Mouse (Mus musculus) forebrain, embryonic 11.5 days (tissue): ENCODE measurements at regions not wholly inside any gene's neighbourhood (a gene's known extent, or its start where the extent isn't known, plus 50 kb on each side); places are given as distances from the start of the nearest gene placed in this dataset.
A peak's percentile ranks its signal among the peaks of the same experiment; 100 is the strongest.

Experiments used
- ATAC-seq: fragments of 200-750 bp; cut with Nextera tagmentation; replicated peaks from 2 replicates; pipeline ENCODE4 v1.8.0; 2017; ENCODE audit warnings: moderate TSS enrichment; ENCODE audit not compliant: low FRiP score
- DNase-seq: peaks from one replicate; pipeline ENCODE4 v3.0.0-alpha.2; 2017; ENCODE audit warnings: low spot score
- H3K27ac ChIP-seq: fragments of 300-500 bp; sonication (generic); 2 replicates; pipeline ENCODE4 v1.5.1; 2014; ENCODE audit warnings: low read depth, low read length
- H3K27me3 ChIP-seq: fragments of 300-500 bp; sonication (generic); 2 replicates; pipeline ENCODE4 v1.6.1; 2014; ENCODE audit warnings: mild to moderate bottlenecking, low read length, mixed read lengths; ENCODE audit not compliant: control insufficient read depth, insufficient read depth
- H3K36me3 ChIP-seq: fragments of 300-500 bp; sonication (generic); 2 replicates; pipeline ENCODE4 v1.6.1; 2014; ENCODE audit warnings: mild to moderate bottlenecking, low read length, moderate library complexity, mixed read lengths; ENCODE audit not compliant: control insufficient read depth, insufficient read depth
- H3K4me1 ChIP-seq: fragments of 300-500 bp; sonication (generic); replicated peaks from 2 replicates; pipeline ENCODE4 v1.6.1; 2014; ENCODE audit warnings: low read length, mixed read lengths; ENCODE audit not compliant: control insufficient read depth, insufficient read depth
- H3K4me2 ChIP-seq: fragments of 300-500 bp; sonication (generic); 2 replicates; pipeline ENCODE4 v1.6.1; 2014; ENCODE audit warnings: low read depth, mild to moderate bottlenecking, low read length, moderate library complexity, mixed read lengths; ENCODE audit not compliant: severe bottlenecking
- H3K4me3 ChIP-seq: fragments of 300-500 bp; sonication (generic); 2 replicates; pipeline ENCODE4 v1.5.1; 2014; ENCODE audit warnings: low read depth, low read length
- H3K9ac ChIP-seq: fragments of 300-500 bp; sonication (generic); 2 replicates; pipeline ENCODE4 v1.6.1; 2014; ENCODE audit warnings: low read length
- H3K9me3 ChIP-seq: fragments of 300-500 bp; sonication (generic); 2 replicates; pipeline ENCODE4 v1.6.1; 2016; ENCODE audit warnings: low read length, mixed read lengths; ENCODE audit not compliant: control insufficient read depth
- WGBS: fragments of 180-500 bp; shearing (Covaris S2); extraction: QIAGEN DNeasy Blood & Tissue Kit; methylation state at CpG from one replicate; pipeline ENCODE4 v1.1.7; 2014; 5-methylcytosine and 5-hydroxymethylcytosine counted together

GRCm38 (mm10) chr17:83959159-83959848 is 111.5 kb upstream of the Haao start:
- Histone ChIP-seq H3K4me1 (peaks cover 16% of the 10 kb centered on the region), H3K9ac (no peak overlapping the region), H3K27ac (no peak overlapping the region), H3K9me3 (no peaks in the 10 kb centered on the region), H3K36me3 (no peaks in the 10 kb centered on the region), H3K4me3 (no peak overlapping the region), H3K4me2 (no peak overlapping the region), H3K27me3 (no peaks in the 10 kb centered on the region)
- no peak for ATAC-seq
- WGBS, result 41% methylated on average over 9 of the region's 9 CpGs
- DNase-seq, result no peak

GRCm38 (mm10) chr17:83958706-83959105 is 110.9 kb upstream of the Haao start:
- Histone ChIP-seq H3K9me3 (no peaks in the 10 kb centered on the region), H3K27ac (no peak overlapping the region), H3K4me1 (peaks cover 19% of the 10 kb centered on the region), H3K4me3 (no peak overlapping the region), H3K27me3 (no peaks in the 10 kb centered on the region), H3K4me2 (no peak overlapping the region), H3K36me3 (no peaks in the 10 kb centered on the region), H3K9ac (no peak overlapping the region)
- DNase-seq (no peak), ATAC-seq (no peak)
- WGBS, result 94% methylated on average over 3 of the region's 3 CpGs

- DNase-seq, result no peak
- no peak overlapping the region for H3K4me3 ChIP-seq
- no peak overlapping the region for H3K27ac ChIP-seq
- H3K9ac ChIP-seq, result no peak overlapping the region
- no peaks in the 10 kb centered on the region for H3K9me3 ChIP-seq
- no peak for ATAC-seq
- peaks cover 18% of the 10 kb centered on the region for H3K4me1 ChIP-seq
- H3K36me3 ChIP-seq, result no peaks in the 10 kb centered on the region
- no peak overlapping the region for H3K4me2 ChIP-seq
- 60% methylated on average over 12 of the region's 12 CpGs for WGBS
- H3K27me3 ChIP-seq, result no peaks in the 10 kb centered on the region
These were observed 110.1 kb upstream of the Haao start for GRCm38 (mm10) chr17:83957661-83958540.

GRCm38 (mm10) chr17:83956821-83957565 is 109.2 kb upstream of the Haao start:
- peaks cover 18% of the 10 kb centered on the region for H3K4me1 ChIP-seq
- no peaks in the 10 kb centered on the region for H3K9me3 ChIP-seq
- no peak overlapping the region for H3K4me3 ChIP-seq
- H3K9ac ChIP-seq, result no peak overlapping the region
- H3K4me2 ChIP-seq, result no peak overlapping the region
- no peak for DNase-seq
- WGBS, result 45% methylated on average over 12 of the region's 12 CpGs
- no peak for ATAC-seq
- no peak overlapping the region for H3K27ac ChIP-seq
- H3K36me3 ChIP-seq, result no peaks in the 10 kb centered on the region
- no peaks in the 10 kb centered on the region for H3K27me3 ChIP-seq

- Histone ChIP-seq H3K4me1 (peaks cover 18% of the 10 kb centered on the region), H3K27ac (no peak overlapping the region), H3K36me3 (no peaks in the 10 kb centered on the region), H3K4me2 (no peak overlapping the region), H3K4me3 (no peak overlapping the region), H3K9me3 (no peaks in the 10 kb centered on the region), H3K9ac (no peak overlapping the region), H3K27me3 (no peaks in the 10 kb centered on the region)
- 49% methylated on average over 5 of the region's 5 CpGs for WGBS
- DNase-seq (no peak), ATAC-seq (no peak)
These were observed 108.2 kb upstream of the Haao start for GRCm38 (mm10) chr17:83955978-83956377.

GRCm38 (mm10) chr17:83955058-83955697 is 107.4 kb upstream of the Haao start:
- no peak overlapping the region for H3K4me3 ChIP-seq
- peaks cover 18% of the 10 kb centered on the region for H3K4me1 ChIP-seq
- H3K4me2 ChIP-seq, result no peak overlapping the region
- 64% methylated on average over 10 of the region's 10 CpGs for WGBS
- H3K9ac ChIP-seq, result peak overlapping the region; percentile 28; the same call in 1 of the 2 replicates
- peak overlapping the region; percentile 88 for H3K27ac ChIP-seq
- H3K36me3 ChIP-seq, result no peaks in the 10 kb centered on the region
- DNase-seq, result no peak
- no peak for ATAC-seq
- H3K9me3 ChIP-seq, result no peaks in the 10 kb centered on the region
- H3K27me3 ChIP-seq, result no peaks in the 10 kb centered on the region

GRCm38 (mm10) chr17:83954291-83955057 is 106.7 kb upstream of the Haao start:
- peaks cover 18% of the 10 kb centered on the region for H3K4me1 ChIP-seq
- 9% methylated on average over 16 of the region's 16 CpGs for WGBS
- no peaks in the 10 kb centered on the region for H3K27me3 ChIP-seq
- H3K9ac ChIP-seq, result peak overlapping the region; percentile 28
- DNase-seq (peak; percentile 80), ATAC-seq (peak; percentile 81)
- H3K27ac ChIP-seq, result peak overlapping the region; percentile 88
- H3K4me2 ChIP-seq, result no peak overlapping the region
- H3K9me3 ChIP-seq, result no peaks in the 10 kb centered on the region
- no peak overlapping the region for H3K4me3 ChIP-seq
- H3K36me3 ChIP-seq, result no peaks in the 10 kb centered on the region
